Mouse (Mus musculus) bone marrow macrophage, adult 2 months (primary cell): ENCODE measurements around the gene F10. TPM values are rescaled to one million over a fixed set of nuclear protein-coding genes. Genes with fewer than 3 reads are reported as not detected.

Experiments used
- H3K27ac ChIP-seq: 2 replicates; pipeline ENCODE4 v1.5.1; 2012; ENCODE audit warnings: low read depth, low read length; ENCODE audit not compliant: insufficient read depth
- H3K4me1 ChIP-seq: 2 replicates; pipeline ENCODE4 v1.6.1; 2012; ENCODE audit warnings: low read length; ENCODE audit not compliant: control insufficient read depth, insufficient read depth
- H3K4me3 ChIP-seq: 2 replicates; pipeline ENCODE4 v1.5.1; 2012; ENCODE audit warnings: mild to moderate bottlenecking, low read length, moderate library complexity; ENCODE audit not compliant: insufficient read depth
- CTCF ChIP-seq: IDR thresholded peaks from 2 replicates; pipeline ENCODE4 v1.5.1; 2012; ENCODE audit warnings: low read depth, mild to moderate bottlenecking, low read length, moderate library complexity
- POLR2A ChIP-seq: IDR thresholded peaks from 2 replicates; pipeline ENCODE4 v1.6.1; 2012; ENCODE audit warnings: mild to moderate bottlenecking, low read depth, low read length, borderline replicate concordance
- polyA plus RNA-seq: library from polyadenylated mRNA; stranded (reverse); fragments of >200 nt; gene quantifications from 2 replicates; pipeline ENCODE4 v1.2.4, GENCODE M21; 2012; ENCODE audit not compliant: missing spikeins, insufficient read depth, insufficient read length

F10 gene
- polyA plus RNA-seq, 1 experiment = 2.5 TPM

DNA sequence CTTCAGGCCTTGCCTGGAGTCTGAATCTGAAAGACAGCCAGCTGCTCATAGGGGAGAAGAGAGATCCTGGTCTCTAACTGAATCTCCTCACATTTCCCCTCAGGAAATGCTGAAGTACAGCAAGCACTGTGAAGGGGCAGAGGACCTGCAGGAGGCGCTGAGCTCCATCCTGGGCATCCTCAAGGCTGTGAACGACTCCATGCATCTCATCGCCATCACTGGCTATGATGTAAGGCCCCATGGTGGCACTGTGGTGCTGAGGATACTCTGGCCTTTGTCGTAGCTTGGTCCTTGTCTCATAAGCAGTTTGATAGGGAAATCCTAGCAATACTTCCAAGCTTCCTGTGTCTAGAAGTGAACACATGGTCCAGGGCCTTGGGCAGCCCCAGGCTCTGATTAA is 26.8 kb upstream of the F10 start:
- TF ChIP-seq CTCF = no peak
- no peak for TF ChIP-seq POLR2A
- no peak overlapping the region for H3K27ac ChIP-seq
- no peak overlapping the region for H3K4me3 ChIP-seq
- no peaks in the 10 kb centered on the region for H3K4me1 ChIP-seq

DNA sequence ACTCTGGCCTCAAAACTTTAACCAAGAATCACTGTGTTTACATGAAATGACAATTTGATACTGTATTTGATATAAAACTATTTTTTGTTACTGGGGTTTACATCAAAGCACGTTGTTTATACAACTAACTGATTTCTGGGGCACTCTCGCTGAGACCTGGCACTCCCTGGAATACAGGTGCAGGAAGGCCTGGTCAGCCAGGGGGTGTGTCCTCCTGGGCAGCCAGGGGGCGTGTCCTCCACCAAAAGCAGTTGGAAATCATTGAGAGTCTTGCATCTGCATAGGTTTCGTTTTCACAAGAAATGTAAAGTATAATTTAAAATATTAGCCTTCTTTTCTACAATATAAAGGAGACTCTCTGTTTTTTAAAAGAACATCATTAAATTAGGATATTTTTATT is 17.5 kb upstream of the F10 start:
- TF ChIP-seq CTCF (no peak), POLR2A (no peak)
- Histone ChIP-seq H3K4me3 (no peak overlapping the region), H3K4me1 (peaks cover 2% of the 10 kb centered on the region; the same call in 1 of the 2 replicates), H3K27ac (no peak overlapping the region)

DNA sequence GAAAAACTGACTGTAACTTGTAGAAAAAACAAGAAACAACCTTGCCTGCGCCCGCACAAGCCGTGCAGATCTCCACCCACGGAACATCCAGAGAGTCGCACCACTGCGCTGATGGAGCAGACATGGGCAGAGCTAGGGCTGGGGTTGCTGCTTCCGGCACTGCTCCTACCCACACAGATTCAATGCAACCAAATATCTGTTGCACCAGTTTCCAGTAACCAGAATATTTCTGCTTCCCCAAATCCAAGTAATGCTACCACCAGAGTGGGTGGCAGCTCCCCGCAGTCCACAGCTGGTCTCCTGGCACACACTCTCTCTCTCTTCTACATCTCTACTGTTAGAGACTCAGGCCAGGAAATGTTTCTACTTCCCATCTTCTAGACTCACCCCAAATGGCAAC is 15.3 kb upstream of the F10 start:
- TF ChIP-seq POLR2A (no peak), CTCF (no peak)
- no peak overlapping the region for H3K4me3 ChIP-seq

DNA sequence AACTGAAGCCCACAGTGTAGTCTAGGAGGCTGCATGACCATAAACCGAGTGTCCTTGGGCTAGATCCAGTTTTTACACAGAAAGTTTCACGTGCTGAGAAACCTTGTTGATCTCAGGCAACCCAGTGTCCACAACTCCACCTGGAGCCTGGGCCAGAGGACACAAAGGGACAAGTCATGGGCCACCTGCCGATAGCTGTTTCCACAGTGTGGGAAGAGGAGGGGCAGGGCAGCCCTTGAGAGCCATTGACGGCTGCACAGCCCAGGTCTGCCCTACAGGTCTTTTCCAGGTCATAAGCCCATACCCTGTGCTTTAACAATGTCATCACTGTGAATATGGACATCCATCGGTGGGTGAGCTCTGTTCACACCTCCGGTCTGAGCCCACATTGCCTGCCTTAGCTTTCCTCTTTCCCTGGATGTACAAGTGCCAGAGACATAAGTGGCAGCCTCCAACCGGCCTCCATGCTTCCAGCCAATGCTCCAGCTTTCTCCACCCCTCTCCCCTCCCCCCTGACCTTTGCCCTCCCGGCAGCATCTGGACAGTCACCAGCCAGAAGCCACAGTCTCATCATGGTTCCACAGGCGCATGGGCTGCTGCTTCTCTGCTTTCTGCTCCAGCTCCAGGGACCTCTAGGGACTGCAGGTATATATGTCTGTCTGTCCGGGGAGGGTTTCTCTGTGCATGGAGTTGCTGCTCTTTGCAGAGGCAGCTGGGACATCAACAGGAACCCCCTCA is 11.5 kb upstream of the F10 start, which contains the start of gene F7:
Gene F7 (plus strand): TSS at position 548 of the 738 bp plus-strand sequence.
- no peak for TF ChIP-seq POLR2A
- TF ChIP-seq CTCF = no peak
- Histone ChIP-seq H3K4me3 (no peak within 1 kb of the TSS), H3K27ac (no peak within 1 kb of the TSS), H3K4me1 (peaks cover 36% of the 10 kb centered on the region)

More for the DNA sequence above, 15.3 kb upstream of the F10 start:
- no peak overlapping the region for H3K27ac ChIP-seq
- H3K4me1 ChIP-seq = peaks cover 3% of the 10 kb centered on the region

DNA sequence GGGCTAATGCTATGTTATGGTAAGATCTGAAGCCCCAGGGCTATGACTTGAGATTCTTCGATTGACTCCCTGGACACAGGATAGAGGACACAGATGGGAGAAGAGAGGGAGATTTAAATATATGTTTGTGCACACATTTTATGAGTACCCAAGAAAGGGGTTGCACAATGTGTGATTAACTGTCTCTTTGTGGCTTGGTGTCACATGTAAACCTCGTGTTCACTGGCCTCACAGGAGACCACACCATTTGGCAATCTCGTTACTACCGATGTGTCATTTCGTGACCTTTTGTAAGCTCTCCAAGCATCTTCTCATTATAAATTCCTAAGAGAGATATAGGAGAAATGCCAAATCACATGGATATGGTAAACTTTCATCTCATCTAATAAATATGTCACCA is 9.5 kb upstream of the F10 start:
- TF ChIP-seq POLR2A (no peak), CTCF (no peak)
- Histone ChIP-seq H3K4me1 (peaks cover 48% of the 10 kb centered on the region), H3K4me3 (no peak overlapping the region), H3K27ac (no peak overlapping the region)

DNA sequence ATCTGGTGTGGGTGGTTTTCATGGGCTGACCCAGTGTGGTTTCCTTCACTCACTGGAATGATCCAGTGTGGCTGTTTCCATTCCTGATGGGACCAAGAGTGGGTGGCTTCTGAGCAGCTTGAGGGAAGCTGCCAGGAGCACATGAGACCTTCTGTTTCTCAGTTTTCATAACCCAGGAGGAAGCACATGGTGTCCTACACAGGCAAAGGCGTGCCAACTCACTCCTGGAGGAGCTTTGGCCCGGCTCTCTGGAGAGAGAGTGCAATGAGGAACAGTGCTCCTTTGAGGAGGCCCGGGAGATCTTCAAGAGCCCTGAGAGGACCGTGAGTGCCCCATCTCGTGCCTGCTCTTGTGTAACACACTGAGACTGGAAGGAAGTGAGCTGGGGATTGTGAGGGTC is 8.6 kb upstream of the F10 start:
- TF ChIP-seq POLR2A (no peak), CTCF (no peak)
- Histone ChIP-seq H3K27ac (peak overlapping the region; percentile 54), H3K4me1 (peaks cover 48% of the 10 kb centered on the region)

DNA sequence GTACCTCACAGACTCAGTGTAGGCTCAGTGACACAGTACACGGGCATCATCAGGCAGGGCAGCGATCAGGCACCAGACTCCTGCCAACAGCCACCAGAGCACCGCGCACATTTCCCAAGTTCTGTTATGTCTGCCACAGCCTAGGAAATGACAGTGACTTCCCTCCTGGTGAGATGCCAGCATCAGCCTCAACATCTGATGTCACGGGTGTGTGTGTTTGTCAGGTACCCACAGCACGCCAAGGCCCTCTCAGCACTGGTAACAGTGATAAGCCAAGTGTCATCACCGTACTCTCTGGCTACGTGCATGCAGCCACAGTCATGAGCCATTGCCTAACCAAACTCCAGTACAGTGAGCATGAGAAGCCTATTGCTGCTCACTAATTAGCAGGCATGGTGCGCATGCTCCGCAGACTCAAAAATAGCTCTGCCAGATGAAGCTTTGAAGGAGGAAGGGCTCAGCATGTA is 729 bp upstream of the F10 start:
- no peak for TF ChIP-seq POLR2A
- no peak for TF ChIP-seq CTCF
- peaks cover 37% of the 10 kb centered on the region for H3K4me1 ChIP-seq
- no peak overlapping the region for H3K4me3 ChIP-seq
- H3K27ac ChIP-seq = no peak overlapping the region

More for the DNA sequence above, 8.6 kb upstream of the F10 start:
- no peak overlapping the region for H3K4me3 ChIP-seq

DNA sequence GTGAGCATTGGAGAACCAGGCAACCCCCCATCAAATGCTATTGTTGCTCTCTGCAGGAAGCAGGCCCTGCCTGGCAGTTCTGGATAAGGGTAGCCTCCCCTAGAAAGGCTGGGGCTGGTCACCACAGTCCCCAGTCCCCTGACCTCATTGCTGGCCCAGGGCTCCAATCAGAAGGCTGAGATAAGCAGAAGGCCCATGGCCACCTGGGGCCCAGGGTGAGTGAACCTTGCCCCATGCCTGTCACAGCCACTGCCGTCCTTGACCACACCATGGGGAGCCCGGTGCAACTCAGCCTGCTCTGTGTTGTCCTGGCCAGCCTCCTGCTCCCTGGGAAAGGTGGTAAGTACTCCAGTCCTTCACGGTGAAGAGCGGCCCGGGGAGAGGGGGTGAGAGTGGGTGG is 461 bp downstream of the F10 start:
- Histone ChIP-seq H3K27ac (no peak overlapping the region), H3K4me3 (no peak overlapping the region), H3K4me1 (peaks cover 28% of the 10 kb centered on the region)
- TF ChIP-seq POLR2A (no peak), CTCF (no peak)

DNA sequence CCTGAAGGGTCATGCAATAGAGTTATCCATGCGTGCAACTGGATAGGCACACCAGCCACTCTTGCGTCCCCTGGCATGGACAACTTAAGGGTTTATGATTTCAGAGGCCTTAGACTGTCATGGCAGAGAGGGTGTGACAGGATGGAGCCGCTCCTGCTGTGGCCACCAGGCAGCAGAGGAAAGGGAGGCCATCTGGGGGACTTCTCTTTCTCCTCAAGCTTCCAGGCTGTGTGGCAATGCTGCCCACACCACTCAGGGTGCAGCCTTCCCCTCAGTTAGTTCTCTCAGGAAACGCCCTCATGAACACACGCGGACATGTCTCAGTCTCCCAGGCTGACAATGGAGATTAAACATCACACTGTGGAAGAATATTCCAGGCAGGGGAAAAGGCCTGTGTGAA is 1.9 kb downstream of the F10 start:
- Histone ChIP-seq H3K4me3 (no peak overlapping the region), H3K4me1 (peaks cover 28% of the 10 kb centered on the region), H3K27ac (no peak overlapping the region)
- TF ChIP-seq POLR2A (no peak), CTCF (no peak)

DNA sequence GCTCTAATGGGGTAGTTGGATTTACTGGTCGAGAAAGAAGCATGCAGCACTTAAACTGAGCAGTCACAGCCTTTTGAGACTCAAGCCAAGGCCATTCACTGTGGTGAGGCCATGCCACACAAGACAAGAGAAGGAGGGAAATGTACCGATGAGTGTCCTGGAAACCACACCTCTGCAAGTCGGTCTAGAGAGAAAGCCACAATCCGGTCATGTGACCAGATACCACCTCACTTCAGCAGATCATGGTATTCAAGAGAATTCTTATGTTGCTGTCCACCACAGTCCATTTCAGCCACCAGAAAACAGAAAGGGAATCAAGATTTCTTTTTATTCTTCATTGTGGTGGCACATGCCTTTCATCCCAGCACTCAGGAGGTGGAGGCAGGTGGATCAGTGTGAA is 4.4 kb downstream of the F10 start:
- no peak overlapping the region for H3K4me3 ChIP-seq
- peaks cover 21% of the 10 kb centered on the region for H3K4me1 ChIP-seq
- H3K27ac ChIP-seq = no peak overlapping the region
- TF ChIP-seq CTCF = no peak
